Mouse (Mus musculus) cortical plate, adult 2 months (tissue): ENCODE measurements around the gene Gen1.

ENCODE experiments used
- CTCF ChIP-seq: fragments of 200-500 bp; IDR thresholded peaks from 2 replicates; pipeline ENCODE4 v1.5.1; 2011; ENCODE audit warnings: mild to moderate bottlenecking, control low read depth, low read length; ENCODE audit not compliant: insufficient read depth; ENCODE audit errors: extremely low read depth
- POLR2A ChIP-seq: fragments of 200-500 bp; IDR thresholded peaks from 2 replicates; pipeline ENCODE4 v1.6.1; 2011; ENCODE audit warnings: mild to moderate bottlenecking, low read length, control low read depth; ENCODE audit not compliant: insufficient read depth; ENCODE audit errors: extremely low read depth

GRCm38 (mm10) chr12:11198026-11198425 lies 67.6 kb downstream of the Gen1 start:
- TF ChIP-seq POLR2A (no peak), CTCF (no peak)
